Mouse (Mus musculus): ENCODE measurements around the gene St3gal2. TPM values are rescaled to one million over a fixed set of nuclear protein-coding genes. Genes with fewer than 3 reads are reported as not detected.
A peak's percentile ranks its signal among the peaks of the same experiment; 100 is the strongest.
"Not testable (repeated sequence)": the region's sequence is repeated elsewhere in the genome, so short reads cannot be mapped to it uniquely, and the experiment has no call there.

The St3gal2 gene
- polyA plus RNA-seq, 1 experiment from 2014 or later: 34.5 TPM

GRCm38 (mm10) chr8:110990017-110990416, 70.3 kb downstream of the St3gal2 start:
- Histone ChIP-seq H3K4me1 (no peaks in the 10 kb centered on the region), H3K27ac (replicated peaks) (no peak overlapping the region), H3K4me3 (no peak overlapping the region), H3K27me3 (replicated peaks; ENCODE audit: low read depth, poor library complexity, severe bottlenecking) (no peaks in the 10 kb centered on the region), H3K36me3 (replicated peaks) (peaks cover 95% of the 10 kb centered on the region), H3K9me3 (no peaks in the 10 kb centered on the region)
- 90% methylated on average over 9 of the region's 9 CpGs for WGBS
- DNase-seq (ENCODE audit: low spot score): no peak

GRCm38 (mm10) chr8:110996641-110997430, 77.1 kb downstream of the St3gal2 start:
- Histone ChIP-seq H3K9me3 (no peaks in the 10 kb centered on the region), H3K27ac (replicated peaks) (peak overlapping the region; percentile 91), H3K27me3 (replicated peaks; ENCODE audit: low read depth, poor library complexity, severe bottlenecking) (no peaks in the 10 kb centered on the region), H3K36me3 (replicated peaks) (peaks cover 40% of the 10 kb centered on the region), H3K4me3 (peak overlapping the region; percentile 91), H3K4me1 (peaks cover 12% of the 10 kb centered on the region)
- DNase-seq (ENCODE audit: low spot score): no peak
- WGBS: 37% methylated on average over 16 of the region's 16 CpGs

- DNase-seq (ENCODE audit: low spot score): peak; percentile 91
- 4% methylated on average over 58 of the region's 58 CpGs for WGBS
- peak within 1 kb of the TSS; percentile 91 for H3K27ac ChIP-seq (replicated peaks)
- H3K4me1 ChIP-seq: peaks cover 12% of the 10 kb centered on the region
- peaks cover 30% of the 10 kb centered on the region for H3K36me3 ChIP-seq (replicated peaks)
- no peaks in the 10 kb centered on the region for H3K9me3 ChIP-seq
- H3K27me3 ChIP-seq (replicated peaks; ENCODE audit: low read depth, poor library complexity, severe bottlenecking): no peaks in the 10 kb centered on the region
- peak within 1 kb of the TSS; percentile 91 for H3K4me3 ChIP-seq
Measured at GRCm38 (mm10) chr8:110997547-110998531, 78.1 kb downstream of the St3gal2 start, which contains the start of gene Ddx19a. Gene Ddx19a (minus strand): TSS chr8:110997800.

GRCm38 (mm10) chr8:111010230-111010991, 90.7 kb downstream of the St3gal2 start:
- not testable (repeated sequence) for H3K4me3 ChIP-seq; H3K27me3 ChIP-seq (replicated peaks; ENCODE audit: low read depth, poor library complexity, severe bottlenecking); DNase-seq (ENCODE audit: low spot score); H3K4me1 ChIP-seq; H3K27ac ChIP-seq (replicated peaks); H3K9me3 ChIP-seq
- peaks cover 66% of the 10 kb centered on the region for H3K36me3 ChIP-seq (replicated peaks)
- 86% methylated on average over 9 of the region's 10 CpGs for WGBS

Small RNA genes lying within 50 kb of the gene (microRNA-seq; reads per million reads assigned to microRNA genes)
- gene Mir3473d: 1.5 reads per million

Other genes with a start within 250 kb of the St3gal2 start
- 6.6 and 7.2 TPM in 2 replicates for gene Mtss1l, start 198.4 kb upstream of the St3gal2 start, polyA plus RNA-seq (2016; fragmentation: Nextera tagmentation; extraction: Ambion mirVana)
- gene Il34, start 114.0 kb upstream of the St3gal2 start, polyA plus RNA-seq (2016; fragmentation: Nextera tagmentation; extraction: Ambion mirVana): 0.24 TPM in 1 of 2 replicates, not detected in the other
- 77.2 and 83.5 TPM in 2 replicates for gene Cog4, start 73.3 kb upstream of the St3gal2 start, polyA plus RNA-seq (2016; fragmentation: Nextera tagmentation; extraction: Ambion mirVana)
- 230 and 242 TPM in 2 replicates for gene Sf3b3, start 73.1 kb upstream of the St3gal2 start, polyA plus RNA-seq (2016; fragmentation: Nextera tagmentation; extraction: Ambion mirVana)
- 16.2 and 16.5 TPM in 2 replicates for gene Fuk, start 17.4 kb upstream of the St3gal2 start, polyA plus RNA-seq (2016; fragmentation: Nextera tagmentation; extraction: Ambion mirVana)
- gene Ddx19a, start 77.9 kb downstream of the St3gal2 start, polyA plus RNA-seq (2016; fragmentation: Nextera tagmentation; extraction: Ambion mirVana): 23.7 and 26.3 TPM in 2 replicates
- gene Ddx19b, start 111.8 kb downstream of the St3gal2 start, polyA plus RNA-seq (2016; fragmentation: Nextera tagmentation; extraction: Ambion mirVana): 7.7 and 8.9 TPM in 2 replicates
- 71.3 and 78.1 TPM in 2 replicates for gene Aars, start 113.2 kb downstream of the St3gal2 start, polyA plus RNA-seq (2016; fragmentation: Nextera tagmentation; extraction: Ambion mirVana)
- 20.1 and 23.8 TPM in 2 replicates for gene Exosc6, start 136.4 kb downstream of the St3gal2 start, polyA plus RNA-seq (2016; fragmentation: Nextera tagmentation; extraction: Ambion mirVana)
- 1.8 and 2.4 TPM in 2 replicates for gene Clec18a, start 172.5 kb downstream of the St3gal2 start, polyA plus RNA-seq (2016; fragmentation: Nextera tagmentation; extraction: Ambion mirVana)
- gene Pdpr, start 174.7 kb downstream of the St3gal2 start, polyA plus RNA-seq (2016; fragmentation: Nextera tagmentation; extraction: Ambion mirVana): 10.8 and 11.5 TPM in 2 replicates